Mouse (Mus musculus): ENCODE measurements around the gene Naglu. TPM values are rescaled to one million over a fixed set of nuclear protein-coding genes. Genes with fewer than 3 reads are reported as not detected.
A peak's percentile ranks its signal among the peaks of the same experiment; 100 is the strongest.

The Naglu gene
- polyA plus RNA-seq, 1 experiment from 2014 or later = 16.6 TPM

GRCm38 (mm10) chr11:101037795-101038194 is 32.0 kb upstream of the Naglu start:
- Histone ChIP-seq H3K9ac (no peak overlapping the region), H3K9me3 (replicated peaks) (no peaks in the 10 kb centered on the region), H3K27me3 (no peaks in the 10 kb centered on the region), H3K4me1 (no peaks in the 10 kb centered on the region), H3K36me3 (peaks cover 70% of the 10 kb centered on the region), H3K27ac (replicated peaks) (no peak overlapping the region), H3K4me2 (replicated peaks) (no peak overlapping the region), H3K4me3 (replicated peaks) (no peak overlapping the region)
- ATAC-seq (ENCODE audit: insufficient number of reproducible peaks, low FRiP score, low TSS enrichment, low read depth) = no peak
- 82% methylated on average over 10 of the region's 10 CpGs for WGBS

- 88% methylated on average over 4 of the region's 4 CpGs for WGBS
- H3K27ac ChIP-seq (replicated peaks) = no peak overlapping the region
- H3K36me3 ChIP-seq = peaks cover 82% of the 10 kb centered on the region
- no peak overlapping the region for H3K4me3 ChIP-seq (replicated peaks)
- H3K9me3 ChIP-seq (replicated peaks) = no peaks in the 10 kb centered on the region
- H3K4me2 ChIP-seq (replicated peaks) = no peak overlapping the region
- ATAC-seq (ENCODE audit: insufficient number of reproducible peaks, low FRiP score, low TSS enrichment, low read depth) = no peak
- H3K9ac ChIP-seq = no peak overlapping the region
- H3K27me3 ChIP-seq = no peaks in the 10 kb centered on the region
- no peaks in the 10 kb centered on the region for H3K4me1 ChIP-seq
Observed at GRCm38 (mm10) chr11:101045826-101046225, 24.0 kb upstream of the Naglu start.

- Histone ChIP-seq H3K27me3 (no peaks in the 10 kb centered on the region), H3K9me3 (replicated peaks) (no peaks in the 10 kb centered on the region), H3K4me2 (replicated peaks) (no peak overlapping the region), H3K27ac (replicated peaks) (no peak overlapping the region), H3K36me3 (peaks cover 84% of the 10 kb centered on the region), H3K4me1 (no peaks in the 10 kb centered on the region), H3K4me3 (replicated peaks) (no peak overlapping the region), H3K9ac (no peak overlapping the region)
- ATAC-seq (ENCODE audit: insufficient number of reproducible peaks, low FRiP score, low TSS enrichment, low read depth) = no peak
- WGBS = 72% methylated on average over 9 of the region's 9 CpGs
Observed at GRCm38 (mm10) chr11:101046440-101046839, 23.4 kb upstream of the Naglu start.

- no peaks in the 10 kb centered on the region for H3K9me3 ChIP-seq (replicated peaks)
- H3K27ac ChIP-seq (replicated peaks) = no peak overlapping the region
- no peaks in the 10 kb centered on the region for H3K4me1 ChIP-seq
- peaks cover 85% of the 10 kb centered on the region for H3K36me3 ChIP-seq
- H3K9ac ChIP-seq = no peak overlapping the region
- H3K27me3 ChIP-seq = no peaks in the 10 kb centered on the region
- ATAC-seq (ENCODE audit: insufficient number of reproducible peaks, low FRiP score, low TSS enrichment, low read depth) = no peak
- WGBS = 81% methylated on average over 3 of the region's 3 CpGs
- H3K4me2 ChIP-seq (replicated peaks) = no peak overlapping the region
- no peak overlapping the region for H3K4me3 ChIP-seq (replicated peaks)
Observed at GRCm38 (mm10) chr11:101047502-101047901, 22.3 kb upstream of the Naglu start.

- Histone ChIP-seq H3K36me3 (peaks cover 74% of the 10 kb centered on the region), H3K27ac (replicated peaks) (no peak overlapping the region), H3K9me3 (replicated peaks) (no peaks in the 10 kb centered on the region), H3K27me3 (no peaks in the 10 kb centered on the region), H3K9ac (no peak overlapping the region), H3K4me3 (replicated peaks) (no peak overlapping the region), H3K4me2 (replicated peaks) (no peak overlapping the region), H3K4me1 (no peaks in the 10 kb centered on the region)
- ATAC-seq (ENCODE audit: insufficient number of reproducible peaks, low FRiP score, low TSS enrichment, low read depth) = no peak
- 88% methylated on average over 9 of the region's 9 CpGs for WGBS
Observed at GRCm38 (mm10) chr11:101050359-101050758, 19.5 kb upstream of the Naglu start.

GRCm38 (mm10) chr11:101051051-101051493 is 18.7 kb upstream of the Naglu start:
- H3K4me2 ChIP-seq (replicated peaks) = no peak overlapping the region

GRCm38 (mm10) chr11:101051617-101052016 is 18.2 kb upstream of the Naglu start:
- peaks cover 2% of the 10 kb centered on the region; the same call in 1 of the 2 replicates for H3K4me1 ChIP-seq
- peaks cover 70% of the 10 kb centered on the region for H3K36me3 ChIP-seq
- H3K27ac ChIP-seq (replicated peaks) = no peak overlapping the region
- H3K4me3 ChIP-seq (replicated peaks) = no peak overlapping the region
- H3K27me3 ChIP-seq = no peaks in the 10 kb centered on the region
- H3K9ac ChIP-seq = no peak overlapping the region
- no peak overlapping the region for H3K4me2 ChIP-seq (replicated peaks)
- H3K9me3 ChIP-seq (replicated peaks) = no peaks in the 10 kb centered on the region
- 72% methylated on average over 8 of the region's 8 CpGs for whole genome bisulfite sequencing
- no peak for ATAC-seq (ENCODE audit: insufficient number of reproducible peaks, low FRiP score, low TSS enrichment, low read depth)

More at GRCm38 (mm10) chr11:101051051-101051493, 18.7 kb upstream of the Naglu start:
- H3K27ac ChIP-seq (replicated peaks) = no peak overlapping the region
- H3K4me1 ChIP-seq = no peaks in the 10 kb centered on the region
- ATAC-seq (ENCODE audit: insufficient number of reproducible peaks, low FRiP score, low TSS enrichment, low read depth) = 0 out of 2 replicates have a peak, but pooled peaks have one; percentile 3
- no peaks in the 10 kb centered on the region for H3K27me3 ChIP-seq
- H3K9ac ChIP-seq = no peak overlapping the region
- H3K36me3 ChIP-seq = peaks cover 74% of the 10 kb centered on the region
- 84% methylated on average over 6 of the region's 6 CpGs for WGBS
- no peak overlapping the region for H3K4me3 ChIP-seq (replicated peaks)
- H3K9me3 ChIP-seq (replicated peaks) = no peaks in the 10 kb centered on the region

GRCm38 (mm10) chr11:101052751-101053473 is 16.9 kb upstream of the Naglu start:
- H3K9ac ChIP-seq = no peak overlapping the region
- no peaks in the 10 kb centered on the region for H3K27me3 ChIP-seq
- ATAC-seq (ENCODE audit: insufficient number of reproducible peaks, low FRiP score, low TSS enrichment, low read depth) = no peak
- WGBS = 77% methylated on average over 10 of the region's 10 CpGs
- no peak overlapping the region for H3K4me2 ChIP-seq (replicated peaks)
- H3K4me3 ChIP-seq (replicated peaks) = no peak overlapping the region
- H3K36me3 ChIP-seq = peaks cover 68% of the 10 kb centered on the region
- H3K4me1 ChIP-seq = peaks cover 13% of the 10 kb centered on the region
- no peaks in the 10 kb centered on the region for H3K9me3 ChIP-seq (replicated peaks)
- peak overlapping the region; percentile 51 for H3K27ac ChIP-seq (replicated peaks)

GRCm38 (mm10) chr11:101053974-101054373 is 15.8 kb upstream of the Naglu start:
- Histone ChIP-seq H3K4me1 (peaks cover 21% of the 10 kb centered on the region), H3K36me3 (peaks cover 61% of the 10 kb centered on the region), H3K27ac (replicated peaks) (no peak overlapping the region), H3K4me3 (replicated peaks) (no peak overlapping the region), H3K9me3 (replicated peaks) (no peaks in the 10 kb centered on the region), H3K27me3 (no peaks in the 10 kb centered on the region), H3K9ac (no peak overlapping the region), H3K4me2 (replicated peaks) (no peak overlapping the region)
- ATAC-seq (ENCODE audit: insufficient number of reproducible peaks, low FRiP score, low TSS enrichment, low read depth) = no peak
- WGBS = 100% methylated on average over 1 of the region's 1 CpGs

- WGBS = 81% methylated on average over 14 of the region's 14 CpGs
- H3K9ac ChIP-seq = no peak overlapping the region
- no peak overlapping the region for H3K27ac ChIP-seq (replicated peaks)
- no peaks in the 10 kb centered on the region for H3K27me3 ChIP-seq
- H3K4me3 ChIP-seq (replicated peaks) = no peak overlapping the region
- H3K4me1 ChIP-seq = peaks cover 35% of the 10 kb centered on the region
- peaks cover 47% of the 10 kb centered on the region for H3K36me3 ChIP-seq
- ATAC-seq (ENCODE audit: insufficient number of reproducible peaks, low FRiP score, low TSS enrichment, low read depth) = no peak
- H3K4me2 ChIP-seq (replicated peaks) = no peak overlapping the region
- no peaks in the 10 kb centered on the region for H3K9me3 ChIP-seq (replicated peaks)
Observed at GRCm38 (mm10) chr11:101055418-101055817, 14.4 kb upstream of the Naglu start.

GRCm38 (mm10) chr11:101056885-101057284 is 12.9 kb upstream of the Naglu start:
- Histone ChIP-seq H3K27ac (replicated peaks) (peak overlapping the region; percentile 48), H3K9me3 (replicated peaks) (no peaks in the 10 kb centered on the region), H3K27me3 (no peaks in the 10 kb centered on the region), H3K4me3 (replicated peaks) (no peak overlapping the region), H3K4me1 (peaks cover 48% of the 10 kb centered on the region), H3K36me3 (peaks cover 35% of the 10 kb centered on the region), H3K4me2 (replicated peaks) (no peak overlapping the region), H3K9ac (no peak overlapping the region)
- 46% methylated on average over 8 of the region's 8 CpGs for WGBS
- ATAC-seq (ENCODE audit: insufficient number of reproducible peaks, low FRiP score, low TSS enrichment, low read depth) = no peak

GRCm38 (mm10) chr11:101057860-101058259 is 12.0 kb upstream of the Naglu start:
- H3K27ac ChIP-seq (replicated peaks) = no peak overlapping the region; the same call in 1 of the 2 replicates
- 29% methylated on average over 5 of the region's 5 CpGs for WGBS
- no peak for ATAC-seq (ENCODE audit: insufficient number of reproducible peaks, low FRiP score, low TSS enrichment, low read depth)

More at GRCm38 (mm10) chr11:101057860-101058259, 12.0 kb upstream of the Naglu start:
- Histone ChIP-seq H3K4me3 (replicated peaks) (no peak overlapping the region), H3K27me3 (no peaks in the 10 kb centered on the region), H3K9ac (no peak overlapping the region), H3K4me2 (replicated peaks) (no peak overlapping the region), H3K9me3 (replicated peaks) (no peaks in the 10 kb centered on the region), H3K36me3 (peaks cover 35% of the 10 kb centered on the region), H3K4me1 (peaks cover 58% of the 10 kb centered on the region)

All from embryonic facial prominence, embryonic 15.5 days (tissue).